Mouse (Mus musculus) midbrain, embryonic 14.5 days (tissue): Measurements from ENCODE around the gene Tspan8. TPM values are rescaled to one million over a fixed set of nuclear protein-coding genes. Genes with fewer than 3 reads are reported as not detected.

Experiments used
- ATAC-seq: fragments of 200-750 bp; cut with Nextera tagmentation; 2 replicates; pipeline ENCODE4 v1.8.0; 2017; ENCODE audit warnings: moderate number of reproducible peaks, moderate library complexity; ENCODE audit not compliant: low FRiP score, low TSS enrichment
- DNase-seq: peaks from one replicate; pipeline ENCODE4 v3.0.0-alpha.2; 2015
- H3K27ac ChIP-seq: fragments of 300-500 bp; sonication (generic); replicated peaks from 2 replicates; pipeline ENCODE4 v1.5.1; 2014; ENCODE audit warnings: mild to moderate bottlenecking, low read depth, low read length, moderate library complexity
- H3K27me3 ChIP-seq: fragments of 300-500 bp; sonication (generic); 2 replicates; pipeline ENCODE4 v1.6.1; 2014; ENCODE audit warnings: low read length, control low read depth, mixed read lengths; ENCODE audit not compliant: control insufficient read depth, insufficient read depth
- H3K36me3 ChIP-seq: fragments of 300-500 bp; sonication (generic); 2 replicates; pipeline ENCODE4 v1.6.1; 2014; ENCODE audit warnings: low read length, control low read depth; ENCODE audit not compliant: control insufficient read depth, insufficient read depth
- H3K4me1 ChIP-seq: fragments of 300-500 bp; sonication (generic); 2 replicates; pipeline ENCODE4 v1.6.1; 2014; ENCODE audit warnings: mild to moderate bottlenecking, antibody characterized with exemption, low read length, control low read depth; ENCODE audit not compliant: control insufficient read depth, insufficient read depth
- H3K4me2 ChIP-seq: fragments of 300-500 bp; sonication (generic); 2 replicates; pipeline ENCODE4 v1.6.1; 2014; ENCODE audit warnings: mild to moderate bottlenecking, low read length, moderate library complexity
- H3K4me3 ChIP-seq: fragments of 300-500 bp; sonication (generic); replicated peaks from 2 replicates; pipeline ENCODE4 v1.5.1; 2014; ENCODE audit warnings: low read depth, low read length
- H3K9ac ChIP-seq: fragments of 300-500 bp; sonication (generic); replicated peaks from 2 replicates; pipeline ENCODE4 v1.6.1; 2014; ENCODE audit warnings: mild to moderate bottlenecking, low read length, moderate library complexity
- H3K9me3 ChIP-seq: fragments of 300-500 bp; sonication (generic); 2 replicates; pipeline ENCODE4 v1.6.1; 2016; ENCODE audit warnings: low read length, control low read depth, mixed read lengths; ENCODE audit not compliant: control insufficient read depth
- WGBS: fragments of 180-500 bp; shearing (Covaris S2); extraction: QIAGEN DNeasy Blood & Tissue Kit; methylation state at CpG from one replicate; pipeline ENCODE4 v1.1.7; 2014; 5-methylcytosine and 5-hydroxymethylcytosine counted together
- polyA plus RNA-seq: library from polyadenylated mRNA; unstranded; fragments of >200 nt; fragmentation: Nextera tagmentation; extraction: Ambion mirVana; gene quantifications from 2 replicates; pipeline ENCODE4 v1.2.1, GENCODE M21; 2014

Gene Tspan8
- polyA plus RNA-seq: not detected in 2 replicates

- Histone ChIP-seq H3K9me3 (no peaks in the 10 kb centered on the region), H3K36me3 (no peaks in the 10 kb centered on the region), H3K27ac (no peak within 1 kb of the TSS), H3K4me2 (no peak within 1 kb of the TSS), H3K9ac (no peak within 1 kb of the TSS), H3K27me3 (no peaks in the 10 kb centered on the region), H3K4me3 (no peak within 1 kb of the TSS), H3K4me1 (no peaks in the 10 kb centered on the region)
- no peak for DNase-seq
- 68% methylated on average over 6 of the region's 6 CpGs for WGBS
- ATAC-seq: no peak
Measured at GRCm38 (mm10) chr10:115816511-115816910, at the start of gene Tspan8. Gene Tspan8 (plus strand): TSS chr10:115816832.

DNA sequence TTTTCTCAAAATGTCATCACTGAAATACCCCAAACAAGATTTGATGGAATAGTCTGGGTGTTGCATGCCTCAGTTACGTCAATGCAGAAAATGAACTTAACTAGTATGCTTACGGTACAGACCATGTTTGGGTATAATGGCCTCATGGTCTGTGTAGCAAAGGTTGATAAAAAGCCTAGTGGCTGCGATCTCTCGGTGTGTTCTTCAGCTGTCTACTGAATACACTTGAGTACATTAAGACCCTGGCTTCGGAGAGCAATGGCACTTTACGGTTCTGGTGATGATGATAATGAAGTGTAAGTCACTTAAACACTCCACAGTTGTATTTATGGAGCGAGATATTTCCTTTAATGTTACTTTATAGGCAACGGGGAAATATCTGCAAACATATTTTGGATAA lies 46.6 kb upstream of the Tspan8 start:
- DNase-seq: no peak
- no peak for ATAC-seq
- H3K27me3 ChIP-seq: no peaks in the 10 kb centered on the region
- WGBS: 94% methylated on average over 8 of the region's 8 CpGs
- H3K9me3 ChIP-seq: no peaks in the 10 kb centered on the region
- H3K4me3 ChIP-seq: no peak overlapping the region
- H3K9ac ChIP-seq: no peak overlapping the region
- no peaks in the 10 kb centered on the region for H3K36me3 ChIP-seq
- H3K4me2 ChIP-seq: no peak overlapping the region
- H3K4me1 ChIP-seq: no peaks in the 10 kb centered on the region
- no peak overlapping the region for H3K27ac ChIP-seq

GRCm38 (mm10) chr10:115774451-115774850 lies 42.2 kb upstream of the Tspan8 start:
- no peak for DNase-seq
- Histone ChIP-seq H3K9me3 (no peaks in the 10 kb centered on the region), H3K27me3 (no peaks in the 10 kb centered on the region), H3K4me3 (no peak overlapping the region), H3K4me2 (no peak overlapping the region), H3K27ac (no peak overlapping the region), H3K4me1 (no peaks in the 10 kb centered on the region), H3K36me3 (no peaks in the 10 kb centered on the region), H3K9ac (no peak overlapping the region)
- ATAC-seq: no peak
- 51% methylated on average over 4 of the region's 4 CpGs for WGBS

- Histone ChIP-seq H3K9ac (no peak overlapping the region), H3K27me3 (no peaks in the 10 kb centered on the region), H3K4me3 (no peak overlapping the region), H3K9me3 (no peaks in the 10 kb centered on the region), H3K4me1 (no peaks in the 10 kb centered on the region), H3K36me3 (no peaks in the 10 kb centered on the region), H3K4me2 (no peak overlapping the region), H3K27ac (no peak overlapping the region)
- 64% methylated on average over 17 of the region's 17 CpGs for WGBS
- DNase-seq: no peak
- ATAC-seq: no peak
Measured at GRCm38 (mm10) chr10:115775945-115776905, 40.4 kb upstream of the Tspan8 start.

- Histone ChIP-seq H3K36me3 (no peaks in the 10 kb centered on the region), H3K4me3 (no peak overlapping the region), H3K4me2 (no peak overlapping the region), H3K27me3 (no peaks in the 10 kb centered on the region), H3K9ac (no peak overlapping the region), H3K27ac (no peak overlapping the region), H3K4me1 (no peaks in the 10 kb centered on the region), H3K9me3 (no peaks in the 10 kb centered on the region)
- WGBS: 71% methylated on average over 5 of the region's 5 CpGs
- DNase-seq (no peak), ATAC-seq (no peak)
Measured at GRCm38 (mm10) chr10:115777366-115777765, 39.3 kb upstream of the Tspan8 start.

GRCm38 (mm10) chr10:115778624-115779023 lies 38.0 kb upstream of the Tspan8 start:
- Histone ChIP-seq H3K9ac (no peak overlapping the region), H3K9me3 (no peaks in the 10 kb centered on the region), H3K36me3 (no peaks in the 10 kb centered on the region), H3K27ac (no peak overlapping the region), H3K4me3 (no peak overlapping the region), H3K27me3 (no peaks in the 10 kb centered on the region), H3K4me1 (no peaks in the 10 kb centered on the region), H3K4me2 (no peak overlapping the region)
- DNase-seq: peak; percentile 28
- no peak for ATAC-seq
- 45% methylated on average over 5 of the region's 5 CpGs for WGBS

- H3K9me3 ChIP-seq: no peaks in the 10 kb centered on the region
- no peaks in the 10 kb centered on the region for H3K4me1 ChIP-seq
- H3K27me3 ChIP-seq: no peaks in the 10 kb centered on the region
- no peak overlapping the region for H3K4me2 ChIP-seq
- H3K27ac ChIP-seq: no peak overlapping the region
- no peak overlapping the region for H3K9ac ChIP-seq
- H3K4me3 ChIP-seq: no peak overlapping the region
- no peaks in the 10 kb centered on the region for H3K36me3 ChIP-seq
- no peak for DNase-seq
- peak; percentile 69 for ATAC-seq
- 84% methylated on average over 11 of the region's 11 CpGs for WGBS
Measured at GRCm38 (mm10) chr10:115780239-115781016, 36.2 kb upstream of the Tspan8 start.

- ATAC-seq: no peak
- WGBS: 84% methylated on average over 2 of the region's 2 CpGs
Measured at GRCm38 (mm10) chr10:115783232-115783631, 33.4 kb upstream of the Tspan8 start.

More at GRCm38 (mm10) chr10:115783232-115783631, 33.4 kb upstream of the Tspan8 start:
- Histone ChIP-seq H3K9me3 (no peaks in the 10 kb centered on the region), H3K36me3 (no peaks in the 10 kb centered on the region), H3K27ac (no peak overlapping the region), H3K27me3 (no peaks in the 10 kb centered on the region), H3K4me3 (no peak overlapping the region), H3K9ac (no peak overlapping the region), H3K4me2 (no peak overlapping the region), H3K4me1 (no peaks in the 10 kb centered on the region)
- no peak for DNase-seq
